Mouse (Mus musculus) kidney, postnatal 36 days (tissue): Measurements from ENCODE around the gene Klhl3.

ENCODE experiments used
- DNase-seq, 2 experiments: peaks; one replicate each; pipeline ENCODE4 v3.0.0; 2021 to 2022; ENCODE audit warnings: mixed read lengths in 2 of 2

The Klhl3 gene

GRCm38 (mm10) chr13:58124278-58124677, 10.9 kb upstream of the Klhl3 start:
- DNase-seq: no peak

GRCm38 (mm10) chr13:58123381-58123780, 10.0 kb upstream of the Klhl3 start:
- DNase-seq: peak; percentile 72 to 88

GRCm38 (mm10) chr13:58122786-58123297, 9.4 kb upstream of the Klhl3 start:
- DNase-seq: peak; percentile 47 to 51

GRCm38 (mm10) chr13:58117318-58118017, 4.1 kb upstream of the Klhl3 start:
- DNase-seq: peak; percentile 55 to 83

- no peak for DNase-seq
Observed at GRCm38 (mm10) chr13:58116801-58117200, 3.4 kb upstream of the Klhl3 start.

- peak; percentile 73 to 74 for DNase-seq
Observed at GRCm38 (mm10) chr13:58115227-58115626, 1.8 kb upstream of the Klhl3 start.

GRCm38 (mm10) chr13:58112601-58113041, 771 bp downstream of the Klhl3 start:
- DNase-seq: no peak

GRCm38 (mm10) chr13:58112191-58112590, 1.2 kb downstream of the Klhl3 start:
- no peak for DNase-seq

- DNase-seq: no peak
Observed at GRCm38 (mm10) chr13:58111306-58111705, 2.1 kb downstream of the Klhl3 start.

- DNase-seq: no peak
Observed at GRCm38 (mm10) chr13:58090643-58091042, 22.7 kb downstream of the Klhl3 start.

GRCm38 (mm10) chr13:58084396-58084795, 29.0 kb downstream of the Klhl3 start:
- DNase-seq: no peak

GRCm38 (mm10) chr13:58083521-58083920, 29.9 kb downstream of the Klhl3 start:
- no peak for DNase-seq

- DNase-seq: no peak
Observed at GRCm38 (mm10) chr13:58083048-58083447, 30.3 kb downstream of the Klhl3 start.

GRCm38 (mm10) chr13:58078361-58078760, 35.0 kb downstream of the Klhl3 start:
- DNase-seq: peak in 1 of 2 experiments; percentile 38

- no peak for DNase-seq
Observed at GRCm38 (mm10) chr13:58074881-58075280, 38.5 kb downstream of the Klhl3 start.

- DNase-seq: no peak
Observed at GRCm38 (mm10) chr13:58074466-58074865, 38.9 kb downstream of the Klhl3 start.

- peak in 1 of 2 experiments; percentile 13 for DNase-seq
Observed at GRCm38 (mm10) chr13:58073254-58073882, 40.0 kb downstream of the Klhl3 start.

- DNase-seq: no peak
Observed at GRCm38 (mm10) chr13:58071209-58071608, 42.2 kb downstream of the Klhl3 start.

- peak in 1 of 2 experiments; percentile 12 for DNase-seq
Observed at GRCm38 (mm10) chr13:58070504-58070903, 42.9 kb downstream of the Klhl3 start.

- peak in 1 of 2 experiments; percentile 27 for DNase-seq
Observed at GRCm38 (mm10) chr13:58068421-58069209, 44.8 kb downstream of the Klhl3 start.

- peak; percentile 93 to 96 for DNase-seq
Observed at GRCm38 (mm10) chr13:58067540-58068103, 45.8 kb downstream of the Klhl3 start.

GRCm38 (mm10) chr13:58066496-58067389, 46.6 kb downstream of the Klhl3 start:
- peak; percentile 74 for DNase-seq
